Mouse (Mus musculus) kidney, postnatal 4 days (tissue): Measurements from ENCODE around the gene Rab11a.
A peak's percentile ranks its signal among the peaks of the same experiment; 100 is the strongest.
"Not testable (repeated sequence)": the region's sequence is repeated elsewhere in the genome, so short reads cannot be mapped to it uniquely, and the experiment has no call there.

Source experiments
- DNase-seq, 2 experiments: peaks; one replicate each; pipeline ENCODE4 v3.0.0; 2021; ENCODE audit warnings: mixed read lengths in 2 of 2

Gene Rab11a

GRCm38 (mm10) chr9:64742453-64742852 lies 4.9 kb upstream of the Rab11a start:
- no peak for DNase-seq

GRCm38 (mm10) chr9:64739001-64739400 lies 1.4 kb upstream of the Rab11a start:
- no peak for DNase-seq

- peak; percentile 63 to 76 for DNase-seq
Observed at GRCm38 (mm10) chr9:64736639-64737405, 736 bp downstream of the Rab11a start.

- no peak for DNase-seq
Observed at GRCm38 (mm10) chr9:64736076-64736638, 1.4 kb downstream of the Rab11a start.

- DNase-seq, result not testable (repeated sequence)
Observed at GRCm38 (mm10) chr9:64734992-64735391, 2.6 kb downstream of the Rab11a start.

GRCm38 (mm10) chr9:64734166-64734565 lies 3.4 kb downstream of the Rab11a start:
- peak; percentile 13 to 26 for DNase-seq

- DNase-seq, result no peak
Observed at GRCm38 (mm10) chr9:64731029-64731560, 6.5 kb downstream of the Rab11a start.

- DNase-seq, result no peak
Observed at GRCm38 (mm10) chr9:64726454-64726853, 11.1 kb downstream of the Rab11a start.

GRCm38 (mm10) chr9:64719526-64720163 lies 17.9 kb downstream of the Rab11a start:
- DNase-seq, result no peak

GRCm38 (mm10) chr9:64710291-64710690 lies 27.3 kb downstream of the Rab11a start:
- not testable (repeated sequence) for DNase-seq

- no peak for DNase-seq
Observed at GRCm38 (mm10) chr9:64704073-64704840, 33.3 kb downstream of the Rab11a start.

- no peak for DNase-seq
Observed at GRCm38 (mm10) chr9:64703420-64703965, 34.1 kb downstream of the Rab11a start.

GRCm38 (mm10) chr9:64702937-64703336 lies 34.6 kb downstream of the Rab11a start:
- peak; percentile 23 to 55 for DNase-seq

GRCm38 (mm10) chr9:64702391-64702790 lies 35.2 kb downstream of the Rab11a start:
- DNase-seq, result no peak

- no peak for DNase-seq
Observed at GRCm38 (mm10) chr9:64701651-64702050, 35.9 kb downstream of the Rab11a start.

GRCm38 (mm10) chr9:64700451-64701311 lies 36.9 kb downstream of the Rab11a start:
- peak in 1 of 2 experiments; percentile 43 for DNase-seq

- DNase-seq, result no peak
Observed at GRCm38 (mm10) chr9:64698586-64698985, 39.0 kb downstream of the Rab11a start.

- no peak for DNase-seq
Observed at GRCm38 (mm10) chr9:64697677-64698076, 39.9 kb downstream of the Rab11a start.

- DNase-seq, result no peak
Observed at GRCm38 (mm10) chr9:64697006-64697405, 40.6 kb downstream of the Rab11a start.

- DNase-seq, result no peak
Observed at GRCm38 (mm10) chr9:64696404-64696803, 41.2 kb downstream of the Rab11a start.

GRCm38 (mm10) chr9:64695266-64695665 lies 42.3 kb downstream of the Rab11a start:
- DNase-seq, result no peak

- no peak for DNase-seq
Observed at GRCm38 (mm10) chr9:64693094-64693493, 44.5 kb downstream of the Rab11a start.
